Mouse (Mus musculus) liver, postnatal 0 days (tissue): Measurements from ENCODE around the gene Pxdn.
A peak's percentile ranks its signal among the peaks of the same experiment; 100 is the strongest.

Source experiments
- CTCF ChIP-seq: sonication (generic); IDR thresholded peaks from 2 replicates; pipeline ENCODE4 v1.5.1; 2016; ENCODE audit warnings: antibody characterized with exemption, low read depth
- EP300 ChIP-seq: IDR thresholded peaks from 2 replicates; pipeline ENCODE4 v1.6.1; 2016; ENCODE audit warnings: antibody characterized with exemption, low read depth, mild to moderate bottlenecking

DNA sequence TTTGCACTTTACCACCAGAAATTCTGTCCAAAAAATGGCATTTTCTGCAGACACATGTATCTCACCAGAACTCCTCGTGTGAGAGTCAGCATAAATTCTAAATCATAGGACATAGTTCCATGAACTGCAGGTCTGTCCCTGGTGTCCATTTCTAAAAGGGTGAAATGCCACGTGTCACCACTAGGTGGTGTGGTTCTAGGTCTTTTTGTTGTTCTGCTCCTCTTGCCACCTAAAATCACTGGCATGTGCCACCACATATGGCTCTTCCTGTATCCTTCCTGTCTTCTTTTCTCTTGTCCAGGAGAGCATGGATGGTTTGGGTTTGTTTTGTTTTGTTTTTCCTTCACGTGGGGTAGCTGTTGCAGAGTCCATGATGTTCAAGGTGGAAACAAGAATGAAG is 42.7 kb upstream of the Pxdn start:
- TF ChIP-seq CTCF (peak; percentile 71), EP300 (no peak)
